Mouse (Mus musculus): ENCODE measurements at regions not wholly inside any gene's neighbourhood (a gene's known extent, or its start where the extent isn't known, plus 50 kb on each side); places are given as distances from the start of the nearest gene placed in this dataset.

GRCm38 (mm10) chr3:52443856-52444255, 175.7 kb downstream of the Foxo1 start:
- no peak overlapping the region for H3K9ac ChIP-seq (replicated peaks; ENCODE audit: low read depth, low read length)
- H3K27me3 ChIP-seq (ENCODE audit: control insufficient read depth, insufficient read depth, low read length): no peaks in the 10 kb centered on the region
- no peak overlapping the region for H3K4me2 ChIP-seq (ENCODE audit: low read depth, low read length)
- no peak for ATAC-seq (ENCODE audit: low read depth)
- WGBS: 12% methylated on average over 3 of the region's 3 CpGs
- H3K36me3 ChIP-seq (ENCODE audit: control insufficient read depth, insufficient read depth, low read length): no peaks in the 10 kb centered on the region
- no peak overlapping the region for H3K27ac ChIP-seq (ENCODE audit: low read depth, low read length)
- H3K9me3 ChIP-seq (ENCODE audit: control insufficient read depth, low read length): no peaks in the 10 kb centered on the region
- no peak overlapping the region for H3K4me3 ChIP-seq (ENCODE audit: low read depth, low read length)
- no peaks in the 10 kb centered on the region; the same call in 1 of the 2 replicates for H3K4me1 ChIP-seq (ENCODE audit: control insufficient read depth, insufficient read depth, low read length)

DNA sequence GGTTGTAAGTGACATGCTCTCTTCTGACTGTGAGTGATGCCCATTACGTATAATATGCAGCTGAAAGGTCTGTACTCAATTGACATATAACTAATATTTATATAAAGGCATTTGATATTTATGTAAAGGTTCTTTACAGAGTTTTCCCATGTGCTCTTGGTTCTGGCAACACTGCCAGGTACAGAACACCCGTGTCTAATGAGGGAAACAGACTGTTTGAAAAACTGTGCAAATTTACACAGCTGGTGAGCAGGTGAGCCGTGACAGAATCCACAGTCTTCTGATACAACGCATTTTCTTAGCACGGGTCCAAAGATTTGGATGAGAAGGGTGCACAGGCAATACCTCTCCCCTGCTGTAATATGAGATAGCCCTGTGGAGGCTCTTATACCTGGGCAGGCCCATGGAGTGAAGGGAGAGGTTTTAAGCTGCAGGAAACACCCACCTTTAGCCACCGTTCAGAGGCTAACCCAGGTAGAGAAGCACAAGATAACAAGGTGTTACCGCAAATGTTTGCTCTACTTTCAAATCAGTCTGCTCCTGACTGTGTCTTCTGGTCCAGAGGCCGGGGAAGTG, 161.0 kb downstream of the Foxo1 start:
- 86% methylated on average over 8 of the region's 8 CpGs for WGBS
- Histone ChIP-seq H3K27me3 (ENCODE audit: control insufficient read depth, insufficient read depth, low read length) (no peaks in the 10 kb centered on the region), H3K27ac (ENCODE audit: low read depth, low read length) (no peak overlapping the region), H3K9me3 (ENCODE audit: control insufficient read depth, low read length) (no peaks in the 10 kb centered on the region), H3K4me2 (ENCODE audit: low read depth, low read length) (no peak overlapping the region), H3K9ac (replicated peaks; ENCODE audit: low read depth, low read length) (no peak overlapping the region), H3K4me3 (ENCODE audit: low read depth, low read length) (no peak overlapping the region), H3K36me3 (ENCODE audit: control insufficient read depth, insufficient read depth, low read length) (no peaks in the 10 kb centered on the region), H3K4me1 (ENCODE audit: control insufficient read depth, insufficient read depth, low read length) (no peaks in the 10 kb centered on the region)
- ATAC-seq (ENCODE audit: low read depth): no peak

DNA sequence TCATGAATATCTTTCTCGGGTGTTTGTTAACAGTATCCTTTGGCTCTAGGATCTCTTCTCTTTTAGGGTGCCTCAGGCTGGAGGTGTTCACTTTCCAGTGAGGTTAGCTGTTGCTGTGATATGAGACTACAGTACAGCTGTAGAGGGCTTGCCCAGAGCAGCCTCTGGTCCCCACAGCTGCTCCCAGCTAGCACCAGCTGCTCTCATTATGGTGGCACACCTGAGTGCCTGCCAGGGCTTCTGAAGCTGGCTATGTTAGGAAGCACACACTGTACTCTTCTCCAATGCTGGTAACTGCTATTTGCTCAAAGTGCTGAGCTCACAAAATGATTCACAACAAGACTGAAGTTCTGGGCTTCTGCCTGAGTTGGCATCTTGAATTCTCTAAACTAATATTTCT, 154.7 kb downstream of the Foxo1 start:
- WGBS: 89% methylated on average over 1 of the region's 1 CpGs
- no peaks in the 10 kb centered on the region for H3K27me3 ChIP-seq (ENCODE audit: control insufficient read depth, insufficient read depth, low read length)
- H3K4me2 ChIP-seq (ENCODE audit: low read depth, low read length): no peak overlapping the region
- H3K27ac ChIP-seq (ENCODE audit: low read depth, low read length): no peak overlapping the region
- H3K4me3 ChIP-seq (ENCODE audit: low read depth, low read length): no peak overlapping the region
- H3K9me3 ChIP-seq (ENCODE audit: control insufficient read depth, low read length): no peaks in the 10 kb centered on the region
- H3K36me3 ChIP-seq (ENCODE audit: control insufficient read depth, insufficient read depth, low read length): no peaks in the 10 kb centered on the region
- no peak overlapping the region for H3K9ac ChIP-seq (replicated peaks; ENCODE audit: low read depth, low read length)
- ATAC-seq (ENCODE audit: low read depth): no peak
- H3K4me1 ChIP-seq (ENCODE audit: control insufficient read depth, insufficient read depth, low read length): no peaks in the 10 kb centered on the region

DNA sequence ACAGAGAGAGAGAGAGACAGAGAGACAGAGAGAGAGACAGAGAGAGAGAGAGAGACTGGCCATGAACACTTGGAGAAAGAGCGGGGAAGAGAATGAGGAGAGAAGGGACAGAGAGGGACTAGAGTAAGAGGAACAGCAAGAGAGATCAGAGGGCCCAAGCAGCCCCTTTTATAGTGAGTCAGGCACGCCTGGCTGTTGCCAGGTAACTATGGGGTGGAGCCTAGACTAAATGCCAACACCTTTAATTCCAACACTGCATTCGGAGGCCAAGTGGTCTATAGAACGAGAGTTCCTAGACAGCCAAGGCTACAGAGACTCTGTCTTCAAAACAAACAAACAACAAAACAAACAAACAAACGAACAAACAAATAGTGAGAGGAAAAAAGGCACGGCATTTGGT, 148.1 kb downstream of the Foxo1 start:
- no peaks in the 10 kb centered on the region; the same call in 1 of the 2 replicates for H3K4me1 ChIP-seq (ENCODE audit: control insufficient read depth, insufficient read depth, low read length)
- H3K9me3 ChIP-seq (ENCODE audit: control insufficient read depth, low read length): no peaks in the 10 kb centered on the region
- no peak overlapping the region for H3K9ac ChIP-seq (replicated peaks; ENCODE audit: low read depth, low read length)
- H3K36me3 ChIP-seq (ENCODE audit: control insufficient read depth, insufficient read depth, low read length): no peaks in the 10 kb centered on the region
- 56% methylated on average over 6 of the region's 6 CpGs for WGBS
- no peak overlapping the region for H3K4me2 ChIP-seq (ENCODE audit: low read depth, low read length)
- H3K27ac ChIP-seq (ENCODE audit: low read depth, low read length): no peak overlapping the region
- no peaks in the 10 kb centered on the region for H3K27me3 ChIP-seq (ENCODE audit: control insufficient read depth, insufficient read depth, low read length)
- H3K4me3 ChIP-seq (ENCODE audit: low read depth, low read length): no peak overlapping the region
- no peak for ATAC-seq (ENCODE audit: low read depth)

- ATAC-seq (ENCODE audit: low read depth): no peak
- H3K9me3 ChIP-seq (ENCODE audit: control insufficient read depth, low read length): no peaks in the 10 kb centered on the region
- H3K9ac ChIP-seq (replicated peaks; ENCODE audit: low read depth, low read length): no peak overlapping the region
- no peak overlapping the region for H3K4me2 ChIP-seq (ENCODE audit: low read depth, low read length)
- no peaks in the 10 kb centered on the region for H3K27me3 ChIP-seq (ENCODE audit: control insufficient read depth, insufficient read depth, low read length)
- no peaks in the 10 kb centered on the region; the same call in 1 of the 2 replicates for H3K4me1 ChIP-seq (ENCODE audit: control insufficient read depth, insufficient read depth, low read length)
- H3K27ac ChIP-seq (ENCODE audit: low read depth, low read length): no peak overlapping the region
- 19% methylated on average over 6 of the region's 6 CpGs for WGBS
- no peaks in the 10 kb centered on the region for H3K36me3 ChIP-seq (ENCODE audit: control insufficient read depth, insufficient read depth, low read length)
- no peak overlapping the region for H3K4me3 ChIP-seq (ENCODE audit: low read depth, low read length)
These were observed 147.2 kb downstream of the Foxo1 start for GRCm38 (mm10) chr3:52415361-52415760.

DNA sequence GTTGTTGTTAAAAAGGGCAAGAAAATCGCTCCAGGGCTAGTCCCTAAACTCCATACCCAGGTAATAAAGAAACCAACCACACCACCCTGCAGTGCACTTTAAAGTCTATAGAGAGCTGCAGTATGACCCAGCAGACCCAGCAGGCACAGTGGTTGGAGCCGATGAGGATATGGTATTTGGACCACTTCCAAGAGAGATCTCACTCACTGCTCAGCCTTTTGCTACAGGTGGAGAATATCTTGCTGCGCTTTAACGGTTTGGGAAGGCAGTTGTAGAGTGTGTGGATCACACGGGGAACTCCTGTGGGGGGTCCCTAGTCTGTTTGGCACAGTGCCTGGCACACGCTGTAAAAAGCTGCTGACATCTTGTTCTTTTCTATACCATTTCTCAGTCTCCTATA, 145.9 kb downstream of the Foxo1 start:
- Histone ChIP-seq H3K9ac (replicated peaks; ENCODE audit: low read depth, low read length) (no peak overlapping the region), H3K36me3 (ENCODE audit: control insufficient read depth, insufficient read depth, low read length) (no peaks in the 10 kb centered on the region), H3K4me1 (ENCODE audit: control insufficient read depth, insufficient read depth, low read length) (no peaks in the 10 kb centered on the region; the same call in 1 of the 2 replicates), H3K4me3 (ENCODE audit: low read depth, low read length) (no peak overlapping the region), H3K4me2 (ENCODE audit: low read depth, low read length) (no peak overlapping the region), H3K27ac (ENCODE audit: low read depth, low read length) (no peak overlapping the region), H3K27me3 (ENCODE audit: control insufficient read depth, insufficient read depth, low read length) (no peaks in the 10 kb centered on the region), H3K9me3 (ENCODE audit: control insufficient read depth, low read length) (no peaks in the 10 kb centered on the region)
- 24% methylated on average over 6 of the region's 6 CpGs for WGBS
- peak; percentile 44; the same call in 1 of the 2 replicates for ATAC-seq (ENCODE audit: low read depth)

- H3K36me3 ChIP-seq (ENCODE audit: control insufficient read depth, insufficient read depth, low read length): no peaks in the 10 kb centered on the region
- H3K4me1 ChIP-seq (ENCODE audit: control insufficient read depth, insufficient read depth, low read length): no peaks in the 10 kb centered on the region; the same call in 1 of the 2 replicates
- H3K9me3 ChIP-seq (ENCODE audit: control insufficient read depth, low read length): no peaks in the 10 kb centered on the region
- no peak overlapping the region for H3K9ac ChIP-seq (replicated peaks; ENCODE audit: low read depth, low read length)
- 6% methylated on average over 10 of the region's 10 CpGs for WGBS
- no peak overlapping the region for H3K4me3 ChIP-seq (ENCODE audit: low read depth, low read length)
- H3K27me3 ChIP-seq (ENCODE audit: control insufficient read depth, insufficient read depth, low read length): no peaks in the 10 kb centered on the region
- ATAC-seq (ENCODE audit: low read depth): no peak
- H3K4me2 ChIP-seq (ENCODE audit: low read depth, low read length): no peak overlapping the region
- no peak overlapping the region for H3K27ac ChIP-seq (ENCODE audit: low read depth, low read length)
These were observed 145.1 kb downstream of the Foxo1 start for GRCm38 (mm10) chr3:52413187-52413746.

DNA sequence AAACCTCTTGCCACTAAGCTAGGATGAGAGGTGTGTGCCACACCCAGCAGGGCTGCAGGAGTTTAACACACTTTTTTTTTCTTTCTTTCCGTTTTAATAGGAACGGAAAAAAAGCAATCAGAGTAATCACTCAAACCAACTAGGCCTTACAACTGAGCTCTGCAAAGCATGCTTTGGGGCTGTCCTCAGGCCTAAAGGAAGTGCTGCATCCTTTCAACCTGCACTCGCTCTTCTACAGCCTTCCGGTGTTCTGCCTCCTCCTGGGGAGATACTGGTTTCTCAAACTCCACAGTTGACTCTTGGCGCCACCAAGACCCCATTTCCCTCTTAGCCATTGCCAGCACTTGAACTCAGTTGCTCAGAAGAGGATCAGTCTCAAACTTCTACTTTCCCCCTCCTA, 143.2 kb downstream of the Foxo1 start:
- Histone ChIP-seq H3K27me3 (ENCODE audit: control insufficient read depth, insufficient read depth, low read length) (no peaks in the 10 kb centered on the region), H3K9ac (replicated peaks; ENCODE audit: low read depth, low read length) (no peak overlapping the region), H3K4me3 (ENCODE audit: low read depth, low read length) (no peak overlapping the region), H3K9me3 (ENCODE audit: control insufficient read depth, low read length) (no peaks in the 10 kb centered on the region), H3K4me1 (ENCODE audit: control insufficient read depth, insufficient read depth, low read length) (no peaks in the 10 kb centered on the region; the same call in 1 of the 2 replicates), H3K4me2 (ENCODE audit: low read depth, low read length) (no peak overlapping the region), H3K36me3 (ENCODE audit: control insufficient read depth, insufficient read depth, low read length) (no peaks in the 10 kb centered on the region), H3K27ac (ENCODE audit: low read depth, low read length) (no peak overlapping the region)
- 88% methylated on average over 5 of the region's 5 CpGs for WGBS
- ATAC-seq (ENCODE audit: low read depth): no peak

DNA sequence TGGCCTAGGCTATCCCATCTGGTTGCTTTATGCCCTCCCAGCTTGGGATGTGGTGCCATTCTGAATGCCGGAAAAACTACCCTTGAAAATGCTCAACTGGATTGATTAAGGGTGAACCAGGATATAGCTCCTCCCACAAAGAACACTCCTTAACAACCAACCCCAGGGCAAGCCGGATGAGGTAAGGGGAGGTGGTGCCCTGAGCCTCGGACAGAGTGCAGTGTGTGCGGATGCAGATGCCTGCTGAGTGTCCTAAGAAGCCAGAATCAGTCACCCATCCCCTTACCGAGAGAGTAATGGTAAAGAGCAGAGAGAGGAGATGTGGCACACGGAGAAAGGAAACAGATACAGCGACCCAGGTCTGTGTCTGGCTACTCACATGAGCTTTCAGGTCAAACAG, 141.3 kb downstream of the Foxo1 start:
- H3K27ac ChIP-seq (ENCODE audit: low read depth, low read length): no peak overlapping the region
- H3K9ac ChIP-seq (replicated peaks; ENCODE audit: low read depth, low read length): no peak overlapping the region
- WGBS: 69% methylated on average over 7 of the region's 7 CpGs
- H3K4me2 ChIP-seq (ENCODE audit: low read depth, low read length): no peak overlapping the region
- no peak overlapping the region for H3K4me3 ChIP-seq (ENCODE audit: low read depth, low read length)
- H3K9me3 ChIP-seq (ENCODE audit: control insufficient read depth, low read length): no peaks in the 10 kb centered on the region
- H3K4me1 ChIP-seq (ENCODE audit: control insufficient read depth, insufficient read depth, low read length): no peaks in the 10 kb centered on the region
- no peak for ATAC-seq (ENCODE audit: low read depth)
- H3K36me3 ChIP-seq (ENCODE audit: control insufficient read depth, insufficient read depth, low read length): no peaks in the 10 kb centered on the region
- no peaks in the 10 kb centered on the region for H3K27me3 ChIP-seq (ENCODE audit: control insufficient read depth, insufficient read depth, low read length)

Measured in neural tube, embryonic 14.5 days (tissue).